Mouse (Mus musculus): ENCODE data around the gene Gm17545. TPM values are rescaled to one million over a fixed set of nuclear protein-coding genes. Genes with fewer than 3 reads are reported as not detected.
A peak's percentile ranks its signal among the peaks of the same experiment; 100 is the strongest.

The Gm17545 gene
- polyA plus RNA-seq, 1 experiment from 2014 or later: not detected

- peaks cover 58% of the 10 kb centered on the region for H3K36me3 ChIP-seq (ENCODE audit: control insufficient read depth, insufficient read depth, low read length)
- H3K9me3 ChIP-seq (ENCODE audit: control insufficient read depth, low read length): no peaks in the 10 kb centered on the region
- H3K27ac ChIP-seq (ENCODE audit: low read length): no peak overlapping the region
- no peak overlapping the region for H3K9ac ChIP-seq (ENCODE audit: low read length)
- H3K4me1 ChIP-seq (replicated peaks; ENCODE audit: control insufficient read depth, insufficient read depth, low read length): no peaks in the 10 kb centered on the region
- no peaks in the 10 kb centered on the region for H3K27me3 ChIP-seq (ENCODE audit: control insufficient read depth, insufficient read depth, low read depth, low read length)
- no peak for ATAC-seq (ENCODE audit: low read depth)
- no peak overlapping the region for H3K4me2 ChIP-seq (ENCODE audit: low read depth, low read length)
- H3K4me3 ChIP-seq (ENCODE audit: low read length): no peak overlapping the region
Observed at GRCm38 (mm10) chr9:22455041-22455440, 951 bp downstream of the Gm17545 start.

DNA sequence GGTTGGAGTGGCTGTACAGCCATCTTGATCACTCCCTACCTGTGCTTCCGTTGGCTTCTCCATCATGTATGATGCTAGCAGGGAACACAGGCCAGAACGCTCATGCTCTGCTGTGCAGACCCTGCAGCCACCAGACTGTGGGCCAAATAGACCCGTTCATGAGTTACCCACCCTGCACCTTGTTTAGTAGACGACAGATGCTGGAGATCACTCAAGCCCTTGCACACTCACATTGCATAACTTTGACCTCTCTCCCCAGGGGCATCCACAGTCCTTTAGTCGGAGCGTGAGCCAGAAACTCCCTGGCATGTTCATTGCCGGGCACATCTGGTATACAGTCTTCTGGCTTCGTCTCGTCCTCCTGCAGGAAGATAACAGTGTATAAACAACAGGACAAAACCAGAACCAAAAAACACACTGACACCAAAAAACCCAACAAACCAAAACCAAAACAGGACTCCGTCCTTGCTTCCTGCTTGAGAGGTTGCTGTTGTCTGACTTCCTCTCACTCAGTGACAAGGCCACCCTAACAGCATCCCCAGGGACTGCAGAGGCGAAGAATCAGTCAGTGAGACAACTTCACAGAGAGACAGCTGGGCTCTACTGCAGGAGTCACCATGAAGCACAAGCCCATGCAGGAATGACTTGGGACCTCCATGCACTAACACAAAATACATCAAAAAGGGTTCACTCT lies 3.2 kb downstream of the Gm17545 start:
- H3K4me1 ChIP-seq (replicated peaks; ENCODE audit: control insufficient read depth, insufficient read depth, low read length): no peaks in the 10 kb centered on the region
- no peak overlapping the region for H3K4me3 ChIP-seq (ENCODE audit: low read length)
- no peaks in the 10 kb centered on the region for H3K9me3 ChIP-seq (ENCODE audit: control insufficient read depth, low read length)
- no peak for ATAC-seq (ENCODE audit: low read depth)
- H3K4me2 ChIP-seq (ENCODE audit: low read depth, low read length): no peak overlapping the region
- no peak overlapping the region for H3K9ac ChIP-seq (ENCODE audit: low read length)
- WGBS: 71% methylated on average over 11 of the region's 11 CpGs
- peaks cover 39% of the 10 kb centered on the region for H3K36me3 ChIP-seq (ENCODE audit: control insufficient read depth, insufficient read depth, low read length)
- H3K27me3 ChIP-seq (ENCODE audit: control insufficient read depth, insufficient read depth, low read depth, low read length): no peaks in the 10 kb centered on the region
- no peak overlapping the region for H3K27ac ChIP-seq (ENCODE audit: low read length)

- H3K4me2 ChIP-seq (ENCODE audit: low read depth, low read length): no peak overlapping the region
- H3K9me3 ChIP-seq (ENCODE audit: control insufficient read depth, low read length): no peaks in the 10 kb centered on the region
- no peaks in the 10 kb centered on the region for H3K4me1 ChIP-seq (replicated peaks; ENCODE audit: control insufficient read depth, insufficient read depth, low read length)
- H3K4me3 ChIP-seq (ENCODE audit: low read length): no peak overlapping the region
- WGBS: 90% methylated on average over 3 of the region's 3 CpGs
- no peak for ATAC-seq (ENCODE audit: low read depth)
- no peak overlapping the region for H3K27ac ChIP-seq (ENCODE audit: low read length)
- no peak overlapping the region for H3K9ac ChIP-seq (ENCODE audit: low read length)
- H3K36me3 ChIP-seq (ENCODE audit: control insufficient read depth, insufficient read depth, low read length): peaks cover 9% of the 10 kb centered on the region
- H3K27me3 ChIP-seq (ENCODE audit: control insufficient read depth, insufficient read depth, low read depth, low read length): no peaks in the 10 kb centered on the region
Observed at GRCm38 (mm10) chr9:22461946-22462345, 7.9 kb downstream of the Gm17545 start.

DNA sequence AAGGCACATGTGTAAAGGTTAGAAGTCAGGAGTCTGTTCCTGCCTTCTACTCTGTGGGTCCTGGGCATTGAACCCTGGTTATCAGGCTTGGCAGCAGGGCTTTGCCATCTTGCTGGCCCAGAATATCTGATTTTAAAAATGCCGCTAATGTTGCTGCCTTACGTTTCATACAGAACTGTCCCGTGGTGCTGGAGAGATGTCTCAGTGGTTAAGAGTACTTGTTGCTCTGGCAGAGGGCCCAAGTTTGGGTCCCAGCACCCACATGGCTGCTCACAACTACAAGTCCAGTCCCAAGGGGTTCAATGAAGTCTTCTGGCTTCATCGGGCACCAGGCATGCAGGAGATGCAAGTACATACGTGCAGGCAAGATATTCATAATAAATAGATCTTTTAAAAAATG lies 12.1 kb downstream of the Gm17545 start:
- Histone ChIP-seq H3K9ac (ENCODE audit: low read length) (no peak overlapping the region), H3K4me1 (replicated peaks; ENCODE audit: control insufficient read depth, insufficient read depth, low read length) (peaks cover 3% of the 10 kb centered on the region), H3K27me3 (ENCODE audit: control insufficient read depth, insufficient read depth, low read depth, low read length) (no peaks in the 10 kb centered on the region), H3K36me3 (ENCODE audit: control insufficient read depth, insufficient read depth, low read length) (0 out of 2 replicates have a peak, but pooled peaks cover 3% of the 10 kb centered on the region), H3K27ac (ENCODE audit: low read length) (no peak overlapping the region), H3K4me3 (ENCODE audit: low read length) (no peak overlapping the region), H3K9me3 (ENCODE audit: control insufficient read depth, low read length) (no peaks in the 10 kb centered on the region), H3K4me2 (ENCODE audit: low read depth, low read length) (no peak overlapping the region)
- no peak for ATAC-seq (ENCODE audit: low read depth)
- 91% methylated on average over 5 of the region's 5 CpGs for WGBS

DNA sequence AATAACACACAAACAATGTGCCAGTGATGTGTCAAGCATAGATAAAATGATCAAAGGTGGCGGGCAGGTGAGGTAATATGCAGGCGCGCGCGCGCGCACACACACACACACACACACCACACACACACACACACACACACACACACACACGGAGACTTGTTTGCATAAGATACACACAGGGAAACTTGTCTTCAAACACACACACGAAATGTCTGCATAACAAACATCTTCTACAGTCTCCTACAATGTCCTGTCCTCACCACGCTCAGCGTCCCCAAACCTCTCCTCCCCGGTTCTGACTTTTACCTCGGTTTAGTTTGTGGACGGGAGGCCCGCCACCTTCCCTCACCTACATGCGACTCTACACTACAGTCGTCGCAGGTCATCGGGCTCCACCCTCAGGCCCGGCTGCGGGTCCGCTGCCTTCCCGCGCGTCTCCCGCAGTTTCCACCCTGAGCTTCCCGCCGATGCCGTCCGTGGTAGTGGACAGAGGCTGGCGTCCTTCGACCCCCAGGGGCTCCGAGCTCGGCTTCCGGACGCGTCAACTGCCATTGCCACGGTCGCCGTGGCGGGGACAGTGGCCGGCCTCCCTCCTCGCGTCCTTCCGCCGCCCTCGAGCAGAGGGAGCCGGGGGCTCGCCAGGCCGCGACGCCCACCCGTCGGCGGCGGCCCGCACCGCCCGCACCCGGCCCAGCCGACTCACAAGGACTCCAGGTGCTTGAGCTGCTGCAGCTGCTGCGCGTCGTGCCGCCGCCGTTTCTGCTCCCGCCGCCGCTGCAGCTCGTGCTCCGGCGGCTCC lies 13.5 kb downstream of the Gm17545 start:
- Histone ChIP-seq H3K27me3 (ENCODE audit: control insufficient read depth, insufficient read depth, low read depth, low read length) (no peaks in the 10 kb centered on the region), H3K9me3 (ENCODE audit: control insufficient read depth, low read length) (no peaks in the 10 kb centered on the region), H3K9ac (ENCODE audit: low read length) (peak overlapping the region; percentile 96), H3K4me2 (ENCODE audit: low read depth, low read length) (peak overlapping the region; percentile 61), H3K4me1 (replicated peaks; ENCODE audit: control insufficient read depth, insufficient read depth, low read length) (peaks cover 3% of the 10 kb centered on the region), H3K36me3 (ENCODE audit: control insufficient read depth, insufficient read depth, low read length) (0 out of 2 replicates have a peak, but pooled peaks cover 3% of the 10 kb centered on the region), H3K4me3 (ENCODE audit: low read length) (peak overlapping the region; percentile 86), H3K27ac (ENCODE audit: low read length) (peak overlapping the region; percentile 92)
- 0% methylated on average over 71 of the region's 73 CpGs for WGBS
- ATAC-seq (ENCODE audit: low read depth): peak; percentile 71

DNA sequence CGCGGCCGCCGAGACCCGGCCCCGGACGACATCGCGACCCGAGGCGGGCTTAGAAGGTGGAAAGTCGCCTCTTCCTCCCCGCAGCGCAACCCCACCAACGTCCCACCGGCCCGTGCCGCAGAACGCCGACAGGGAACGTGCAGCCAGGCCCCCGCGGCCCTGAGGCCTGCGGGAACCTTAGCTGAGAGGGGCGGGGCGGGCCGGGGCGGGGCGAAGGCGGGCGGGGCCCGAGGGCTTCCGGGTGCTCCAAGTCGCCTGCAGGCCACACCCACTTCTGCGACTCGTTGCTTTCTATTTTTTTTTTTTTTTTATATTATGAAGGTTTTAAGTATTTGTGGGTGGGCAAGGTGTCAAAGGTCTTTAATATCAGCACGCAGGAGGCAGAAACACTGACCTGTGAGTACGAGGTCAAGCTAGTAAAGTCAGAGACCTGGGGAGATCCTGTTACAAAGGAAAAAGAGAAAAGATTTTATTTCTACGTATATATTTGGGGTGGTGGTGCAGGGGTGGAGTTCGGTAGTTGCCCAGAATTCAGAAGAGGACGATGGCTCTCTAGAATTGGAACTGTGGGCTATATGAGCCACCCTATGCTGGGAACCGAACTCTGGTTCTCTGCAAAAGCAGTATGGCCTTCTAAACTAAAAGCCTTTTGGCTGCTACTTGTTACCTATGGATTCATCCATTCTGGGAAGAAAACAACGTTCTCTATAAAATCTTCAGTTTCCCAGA lies 14.2 kb downstream of the Gm17545 start:
- peak overlapping the region; percentile 96 for H3K9ac ChIP-seq (ENCODE audit: low read length)
- H3K27me3 ChIP-seq (ENCODE audit: control insufficient read depth, insufficient read depth, low read depth, low read length): no peaks in the 10 kb centered on the region
- H3K4me2 ChIP-seq (ENCODE audit: low read depth, low read length): peak overlapping the region; percentile 61
- peak overlapping the region; percentile 92 for H3K27ac ChIP-seq (ENCODE audit: low read length)
- H3K9me3 ChIP-seq (ENCODE audit: control insufficient read depth, low read length): no peaks in the 10 kb centered on the region
- H3K4me3 ChIP-seq (ENCODE audit: low read length): peak overlapping the region; percentile 86
- peak; percentile 95 for ATAC-seq (ENCODE audit: low read depth)
- WGBS: 4% methylated on average over 34 of the region's 43 CpGs
- H3K4me1 ChIP-seq (replicated peaks; ENCODE audit: control insufficient read depth, insufficient read depth, low read length): peaks cover 3% of the 10 kb centered on the region
- 0 out of 2 replicates have a peak, but pooled peaks cover 3% of the 10 kb centered on the region for H3K36me3 ChIP-seq (ENCODE audit: control insufficient read depth, insufficient read depth, low read length)

DNA sequence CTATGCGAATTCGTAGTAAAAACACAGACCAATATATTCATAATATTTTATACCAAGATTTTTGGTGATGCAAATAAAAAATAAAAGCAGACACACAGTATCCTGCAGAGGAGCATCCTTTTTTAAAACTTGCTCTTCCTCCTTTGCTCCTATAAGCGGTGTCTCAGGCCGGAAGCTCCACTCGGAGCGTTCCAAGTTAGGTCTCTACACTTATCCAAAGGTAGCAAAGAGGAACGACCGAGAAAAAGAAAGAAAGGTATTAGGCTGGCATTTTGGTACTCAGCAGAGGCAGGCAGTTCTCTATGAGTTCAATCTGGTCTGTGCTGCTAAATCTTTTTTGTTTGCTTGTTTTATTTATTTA lies 14.8 kb downstream of the Gm17545 start:
- H3K4me2 ChIP-seq (ENCODE audit: low read depth, low read length): no peak overlapping the region
- ATAC-seq (ENCODE audit: low read depth): no peak
- H3K36me3 ChIP-seq (ENCODE audit: control insufficient read depth, insufficient read depth, low read length): 0 out of 2 replicates have a peak, but pooled peaks cover 3% of the 10 kb centered on the region
- 74% methylated on average over 8 of the region's 8 CpGs for WGBS
- no peak overlapping the region for H3K9ac ChIP-seq (ENCODE audit: low read length)
- H3K9me3 ChIP-seq (ENCODE audit: control insufficient read depth, low read length): no peaks in the 10 kb centered on the region
- H3K4me1 ChIP-seq (replicated peaks; ENCODE audit: control insufficient read depth, insufficient read depth, low read length): peaks cover 3% of the 10 kb centered on the region
- no peak overlapping the region for H3K27ac ChIP-seq (ENCODE audit: low read length)
- H3K27me3 ChIP-seq (ENCODE audit: control insufficient read depth, insufficient read depth, low read depth, low read length): no peaks in the 10 kb centered on the region
- no peak overlapping the region for H3K4me3 ChIP-seq (ENCODE audit: low read length)

GRCm38 (mm10) chr9:22469643-22470042 lies 15.6 kb downstream of the Gm17545 start, which contains the start of gene Rp9:
Gene Rp9 (minus strand): TSS chr9:22469743.
- H3K9ac ChIP-seq (ENCODE audit: low read length): peak within 1 kb of the TSS; percentile 96

GRCm38 (mm10) chr9:22475424-22475868 lies 21.4 kb downstream of the Gm17545 start, which contains the start of gene Bbs9:
Gene Bbs9 (plus strand): TSS chr9:22475715.
- no peaks in the 10 kb centered on the region for H3K9me3 ChIP-seq (ENCODE audit: control insufficient read depth, low read length)
- no peaks in the 10 kb centered on the region for H3K36me3 ChIP-seq (ENCODE audit: control insufficient read depth, insufficient read depth, low read length)
- H3K9ac ChIP-seq (ENCODE audit: low read length): peak within 1 kb of the TSS; percentile 76
- peak; percentile 99 for ATAC-seq (ENCODE audit: low read depth)
- H3K27ac ChIP-seq (ENCODE audit: low read length): peak within 1 kb of the TSS; percentile 78
- H3K27me3 ChIP-seq (ENCODE audit: control insufficient read depth, insufficient read depth, low read depth, low read length): no peaks in the 10 kb centered on the region
- peaks cover 4% of the 10 kb centered on the region; the same call in 1 of the 2 replicates for H3K4me1 ChIP-seq (replicated peaks; ENCODE audit: control insufficient read depth, insufficient read depth, low read length)
- under 1% methylated on average over 25 of the region's 25 CpGs for WGBS
- H3K4me3 ChIP-seq (ENCODE audit: low read length): peak within 1 kb of the TSS; percentile 80
- peak within 1 kb of the TSS; percentile 94 for H3K4me2 ChIP-seq (ENCODE audit: low read depth, low read length)

More at GRCm38 (mm10) chr9:22469643-22470042, 15.6 kb downstream of the Gm17545 start, which contains the start of gene Rp9:
- Histone ChIP-seq H3K4me3 (ENCODE audit: low read length) (peak within 1 kb of the TSS; percentile 86), H3K4me2 (ENCODE audit: low read depth, low read length) (peak within 1 kb of the TSS; percentile 61), H3K27ac (ENCODE audit: low read length) (peak within 1 kb of the TSS; percentile 4; the same call in 1 of the 2 replicates), H3K9me3 (ENCODE audit: control insufficient read depth, low read length) (no peaks in the 10 kb centered on the region), H3K4me1 (replicated peaks; ENCODE audit: control insufficient read depth, insufficient read depth, low read length) (peaks cover 3% of the 10 kb centered on the region), H3K36me3 (ENCODE audit: control insufficient read depth, insufficient read depth, low read length) (0 out of 2 replicates have a peak, but pooled peaks cover 3% of the 10 kb centered on the region), H3K27me3 (ENCODE audit: control insufficient read depth, insufficient read depth, low read depth, low read length) (no peaks in the 10 kb centered on the region)
- ATAC-seq (ENCODE audit: low read depth): no peak
- WGBS: 91% methylated on average over 3 of the region's 3 CpGs
